Mouse (Mus musculus): ENCODE data around the gene Mgarp.
"Not testable (repeated sequence)": the region's sequence is repeated elsewhere in the genome, so short reads cannot be mapped to it uniquely, and the experiment has no call there.

The Mgarp gene

GRCm38 (mm10) chr3:51395461-51396145 is 935 bp downstream of the Mgarp start:
- DNase-seq = no peak

GRCm38 (mm10) chr3:51394881-51395280 is 1.7 kb downstream of the Mgarp start:
- DNase-seq = no peak

GRCm38 (mm10) chr3:51393651-51394050 is 2.9 kb downstream of the Mgarp start:
- no peak for DNase-seq

GRCm38 (mm10) chr3:51393018-51393417 is 3.5 kb downstream of the Mgarp start:
- DNase-seq = not testable (repeated sequence)

- DNase-seq = no peak
These were observed 4.9 kb downstream of the Mgarp start for GRCm38 (mm10) chr3:51391591-51391990.

GRCm38 (mm10) chr3:51391095-51391494 is 5.4 kb downstream of the Mgarp start:
- no peak for DNase-seq

- no peak for DNase-seq
These were observed 7.6 kb downstream of the Mgarp start for GRCm38 (mm10) chr3:51388904-51389303.

- DNase-seq = peak; percentile 67
These were observed 8.6 kb downstream of the Mgarp start for GRCm38 (mm10) chr3:51387868-51388381.

GRCm38 (mm10) chr3:51387134-51387451 is 9.4 kb downstream of the Mgarp start:
- DNase-seq = no peak

GRCm38 (mm10) chr3:51386441-51387133 is 10.0 kb downstream of the Mgarp start:
- DNase-seq = no peak

GRCm38 (mm10) chr3:51383409-51383808 is 13.1 kb downstream of the Mgarp start:
- DNase-seq = no peak

- no peak for DNase-seq
These were observed 15.9 kb downstream of the Mgarp start for GRCm38 (mm10) chr3:51380660-51381014.

- no peak for DNase-seq
These were observed 16.5 kb downstream of the Mgarp start for GRCm38 (mm10) chr3:51379786-51380659.

GRCm38 (mm10) chr3:51378665-51378946 is 17.9 kb downstream of the Mgarp start:
- DNase-seq = no peak

- no peak for DNase-seq
These were observed 18.5 kb downstream of the Mgarp start for GRCm38 (mm10) chr3:51377878-51378664.

- peak; percentile 46 for DNase-seq
These were observed 21.0 kb downstream of the Mgarp start for GRCm38 (mm10) chr3:51375307-51376265.

GRCm38 (mm10) chr3:51373544-51373943 is 23.0 kb downstream of the Mgarp start:
- DNase-seq = no peak

GRCm38 (mm10) chr3:51372883-51373282 is 23.7 kb downstream of the Mgarp start:
- no peak for DNase-seq

- DNase-seq = no peak
These were observed 24.7 kb downstream of the Mgarp start for GRCm38 (mm10) chr3:51371826-51372225.

GRCm38 (mm10) chr3:51368011-51368410 is 28.5 kb downstream of the Mgarp start:
- DNase-seq = no peak

GRCm38 (mm10) chr3:51366926-51367325 is 29.6 kb downstream of the Mgarp start:
- DNase-seq = no peak

- DNase-seq = no peak
These were observed 31.0 kb downstream of the Mgarp start for GRCm38 (mm10) chr3:51365517-51365882.
